Mouse (Mus musculus): Measurements from ENCODE around the gene Olfr631. TPM values are rescaled to one million over a fixed set of nuclear protein-coding genes. Genes with fewer than 3 reads are reported as not detected.

Olfr631 gene
- not detected in 2 replicates for polyA plus RNA-seq (2012; rRNA removed)

DNA sequence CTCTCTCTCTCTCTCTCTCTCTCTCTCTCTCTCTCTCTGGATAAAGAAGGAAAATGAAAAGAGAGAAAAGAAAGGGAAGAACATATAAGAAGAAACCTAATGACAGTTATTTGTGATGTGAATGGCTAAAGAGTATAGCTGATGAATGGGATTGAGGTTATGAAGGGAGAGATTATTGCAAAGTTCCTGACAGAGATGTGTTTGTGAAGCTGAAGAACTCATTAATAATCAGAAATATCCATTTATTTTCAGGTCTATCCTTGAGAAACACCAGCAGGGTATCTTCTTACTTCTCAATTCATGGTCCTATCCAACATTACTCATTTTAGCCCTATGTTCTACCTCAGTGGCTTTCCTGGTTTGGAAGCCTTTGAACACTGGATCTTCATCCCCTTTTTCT lies at the start of gene Olfr631:
Gene Olfr631 (plus strand): TSS at position 301 of the 400 bp plus-strand sequence.
- Histone ChIP-seq H3K4me1 (ENCODE audit: control insufficient read depth, insufficient read depth, insufficient read length) (no peaks in the 10 kb centered on the region), H3K27ac (ENCODE audit: insufficient read depth, low read length) (no peak within 1 kb of the TSS), H3K36me3 (ENCODE audit: control insufficient read depth, insufficient read depth, low read length) (no peaks in the 10 kb centered on the region), H3K4me3 (ENCODE audit: extremely low read depth, insufficient read depth, insufficient read length) (no peak within 1 kb of the TSS), H3K27me3 (ENCODE audit: control insufficient read depth, insufficient read depth, low read length) (no peaks in the 10 kb centered on the region)
- DNase-seq (ENCODE audit: low read depth in 1 of 2, low spot score in 2 of 2), result no peak
- TF ChIP-seq POLR2A (IDR thresholded peaks at IDR 0.05; ENCODE audit: low read depth, low read length), result no peak
- TF ChIP-seq CTCF (IDR thresholded peaks at IDR 0.05; ENCODE audit: extremely low read depth, insufficient read depth, insufficient read length, insufficient replicate concordance), result no peak

DNA sequence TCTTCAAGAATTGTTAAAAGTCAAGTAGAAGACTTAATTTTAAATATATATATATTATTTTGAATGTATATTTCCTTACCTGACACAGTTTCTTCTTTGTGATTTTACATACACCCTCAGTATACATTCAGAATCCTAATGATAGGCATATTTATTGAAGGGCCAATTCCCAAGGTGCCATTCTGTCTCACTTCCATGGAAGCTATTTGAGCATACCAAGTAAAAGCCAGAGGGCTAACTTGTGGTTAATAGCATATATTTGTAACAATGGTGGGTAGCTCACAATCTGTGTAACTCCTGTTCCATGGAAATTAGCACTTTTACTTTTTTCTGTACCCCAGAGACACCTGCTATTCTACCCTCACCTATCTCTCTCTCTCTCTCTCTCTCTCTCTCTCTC lies 42.5 kb upstream of the Olfr631 start, which contains the start of gene Olfr66:
Gene Olfr66 (minus strand): TSS at position 101 of the 400 bp plus-strand sequence.
- no peak within 1 kb of the TSS for H3K27ac ChIP-seq (ENCODE audit: insufficient read depth, low read length)
- DNase-seq (ENCODE audit: low read depth in 1 of 2, low spot score in 2 of 2), result no peak
- no peaks in the 10 kb centered on the region for H3K36me3 ChIP-seq (ENCODE audit: control insufficient read depth, insufficient read depth, low read length)
- no peak within 1 kb of the TSS for H3K4me3 ChIP-seq (ENCODE audit: extremely low read depth, insufficient read depth, insufficient read length)
- no peak for TF ChIP-seq POLR2A (IDR thresholded peaks at IDR 0.05; ENCODE audit: low read depth, low read length)
- TF ChIP-seq CTCF (IDR thresholded peaks at IDR 0.05; ENCODE audit: extremely low read depth, insufficient read depth, insufficient read length, insufficient replicate concordance), result no peak
- H3K4me1 ChIP-seq (ENCODE audit: control insufficient read depth, insufficient read depth, insufficient read length), result no peaks in the 10 kb centered on the region
- no peaks in the 10 kb centered on the region for H3K27me3 ChIP-seq (ENCODE audit: control insufficient read depth, insufficient read depth, low read length)

DNA sequence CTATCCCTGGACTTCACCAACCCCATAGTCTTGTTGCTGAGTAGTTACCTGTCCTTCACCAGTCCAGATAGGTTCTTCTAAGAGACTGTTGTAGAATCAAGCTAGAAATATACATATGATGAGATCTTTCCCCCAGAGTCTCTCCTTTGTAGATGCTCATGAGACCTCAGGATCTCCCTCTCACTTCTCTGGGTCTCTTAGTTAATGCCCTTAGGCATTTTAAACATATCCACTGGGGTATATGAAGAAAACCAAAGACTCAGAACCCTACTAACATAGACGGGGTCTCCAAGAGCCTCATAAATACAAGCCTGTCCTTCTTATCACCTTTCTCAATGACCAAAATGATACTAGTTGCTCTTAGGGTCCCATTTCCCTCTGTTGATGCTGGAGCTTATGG lies 34.2 kb upstream of the Olfr631 start, which contains the start of gene Olfr64:
Gene Olfr64 (minus strand): TSS at position 101 of the 400 bp plus-strand sequence.
- WGBS, result 85% methylated on average over 1 of the region's 1 CpGs

DNA sequence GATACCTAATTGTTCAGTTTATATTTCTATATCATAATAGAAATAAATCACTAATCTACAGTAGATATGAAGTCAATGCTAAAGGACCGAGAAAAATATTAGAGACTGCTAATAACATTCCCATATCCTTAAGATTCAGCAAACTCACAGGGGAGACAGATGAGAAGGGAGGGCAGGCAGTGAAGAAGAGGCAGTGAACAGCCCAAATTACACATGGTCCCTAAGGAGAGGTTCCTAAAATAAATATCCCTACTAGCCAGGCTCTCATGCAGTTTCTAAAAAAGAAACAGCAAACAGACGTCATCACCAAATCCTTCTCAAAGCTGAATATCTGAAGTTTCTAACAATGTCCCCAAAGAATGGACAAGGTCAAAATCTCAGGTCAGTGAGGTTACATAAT lies 25.4 kb upstream of the Olfr631 start, which contains the start of gene Olfr65:
Gene Olfr65 (plus strand): TSS at position 301 of the 400 bp plus-strand sequence.
- TF ChIP-seq CTCF (IDR thresholded peaks at IDR 0.05; ENCODE audit: extremely low read depth, insufficient read depth, insufficient read length, insufficient replicate concordance) (no peak), POLR2A (IDR thresholded peaks at IDR 0.05; ENCODE audit: low read depth, low read length) (no peak)
- no peak within 1 kb of the TSS for H3K27ac ChIP-seq (ENCODE audit: insufficient read depth, low read length)
- no peak within 1 kb of the TSS for H3K4me3 ChIP-seq (ENCODE audit: extremely low read depth, insufficient read depth, insufficient read length)
- H3K36me3 ChIP-seq (ENCODE audit: control insufficient read depth, insufficient read depth, low read length), result no peaks in the 10 kb centered on the region
- DNase-seq (ENCODE audit: low read depth in 1 of 2, low spot score in 2 of 2), result no peak
- no peaks in the 10 kb centered on the region for H3K27me3 ChIP-seq (ENCODE audit: control insufficient read depth, insufficient read depth, low read length)
- WGBS, result 95% methylated on average over 2 of the region's 2 CpGs
- no peaks in the 10 kb centered on the region for H3K4me1 ChIP-seq (ENCODE audit: control insufficient read depth, insufficient read depth, insufficient read length)

More for the DNA sequence above, 34.2 kb upstream of the Olfr631 start, which contains the start of gene Olfr64:
- H3K36me3 ChIP-seq (ENCODE audit: control insufficient read depth, insufficient read depth, low read length), result no peaks in the 10 kb centered on the region
- no peak for DNase-seq (ENCODE audit: low read depth in 1 of 2, low spot score in 2 of 2)
- no peak within 1 kb of the TSS for H3K27ac ChIP-seq (ENCODE audit: insufficient read depth, low read length)
- H3K4me1 ChIP-seq (ENCODE audit: control insufficient read depth, insufficient read depth, insufficient read length), result no peaks in the 10 kb centered on the region
- H3K27me3 ChIP-seq (ENCODE audit: control insufficient read depth, insufficient read depth, low read length), result no peaks in the 10 kb centered on the region
- H3K4me3 ChIP-seq (ENCODE audit: extremely low read depth, insufficient read depth, insufficient read length), result no peak within 1 kb of the TSS
- TF ChIP-seq CTCF (IDR thresholded peaks at IDR 0.05; ENCODE audit: extremely low read depth, insufficient read depth, insufficient read length, insufficient replicate concordance) (no peak), POLR2A (IDR thresholded peaks at IDR 0.05; ENCODE audit: low read depth, low read length) (no peak)

DNA sequence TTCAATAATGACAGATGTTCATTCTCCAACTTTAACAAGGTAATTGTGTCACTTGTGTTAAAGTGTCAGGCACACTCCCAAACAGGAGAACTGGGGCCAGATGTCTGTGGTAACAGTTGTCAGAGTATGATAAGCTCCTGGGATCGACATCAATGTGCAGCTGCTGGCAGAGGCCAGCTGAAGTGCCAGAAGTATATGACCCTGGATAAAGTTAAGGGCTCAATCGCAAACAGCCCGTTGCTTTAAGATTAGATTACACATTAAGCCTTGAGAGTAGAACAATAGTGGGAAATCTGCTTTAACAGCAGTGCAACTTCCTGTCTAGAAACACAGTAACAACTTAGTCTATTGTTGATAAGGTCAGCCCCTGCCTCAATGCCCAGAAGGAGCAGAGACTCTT lies 18.6 kb upstream of the Olfr631 start:
- H3K27me3 ChIP-seq (ENCODE audit: control insufficient read depth, insufficient read depth, low read length), result no peaks in the 10 kb centered on the region
- WGBS, result 17% methylated on average over 3 of the region's 3 CpGs
- DNase-seq (ENCODE audit: low read depth in 1 of 2, low spot score in 2 of 2), result no peak
- no peaks in the 10 kb centered on the region; the same call in 1 of the 2 replicates for H3K4me1 ChIP-seq (ENCODE audit: control insufficient read depth, insufficient read depth, insufficient read length)
- TF ChIP-seq POLR2A (IDR thresholded peaks at IDR 0.05; ENCODE audit: low read depth, low read length) (no peak), CTCF (IDR thresholded peaks at IDR 0.05; ENCODE audit: extremely low read depth, insufficient read depth, insufficient read length, insufficient replicate concordance) (no peak)
- no peak overlapping the region for H3K4me3 ChIP-seq (ENCODE audit: extremely low read depth, insufficient read depth, insufficient read length)
- no peaks in the 10 kb centered on the region for H3K36me3 ChIP-seq (ENCODE audit: control insufficient read depth, insufficient read depth, low read length)
- H3K27ac ChIP-seq (ENCODE audit: insufficient read depth, low read length), result no peak overlapping the region

DNA sequence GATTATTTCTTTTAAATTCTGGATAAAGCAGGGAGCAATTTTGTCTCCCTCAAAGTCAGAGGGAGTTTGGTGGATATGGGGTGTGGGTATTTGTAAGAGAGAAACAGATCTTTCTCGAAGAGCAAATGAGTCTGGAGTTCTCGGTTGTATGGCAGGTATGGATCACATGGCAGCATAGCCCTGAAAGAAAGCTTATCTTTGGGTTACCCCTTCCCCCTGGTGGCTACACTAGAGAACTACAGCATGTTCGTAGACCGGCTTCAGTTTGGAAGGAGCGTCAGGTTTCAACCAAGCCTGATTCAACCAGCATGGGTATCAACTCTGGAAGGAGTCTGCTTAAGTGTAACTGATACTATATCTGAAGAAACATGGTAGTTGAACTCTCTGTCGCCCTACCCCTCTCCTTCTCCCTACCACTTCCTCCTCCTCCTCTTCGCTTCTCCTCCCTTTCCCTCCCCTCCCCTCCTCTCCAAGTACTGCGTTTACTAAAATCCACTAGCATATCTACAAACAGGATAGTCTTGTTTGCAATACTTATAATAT lies 15.6 kb upstream of the Olfr631 start:
- no peak for DNase-seq (ENCODE audit: low read depth in 1 of 2, low spot score in 2 of 2)

DNA sequence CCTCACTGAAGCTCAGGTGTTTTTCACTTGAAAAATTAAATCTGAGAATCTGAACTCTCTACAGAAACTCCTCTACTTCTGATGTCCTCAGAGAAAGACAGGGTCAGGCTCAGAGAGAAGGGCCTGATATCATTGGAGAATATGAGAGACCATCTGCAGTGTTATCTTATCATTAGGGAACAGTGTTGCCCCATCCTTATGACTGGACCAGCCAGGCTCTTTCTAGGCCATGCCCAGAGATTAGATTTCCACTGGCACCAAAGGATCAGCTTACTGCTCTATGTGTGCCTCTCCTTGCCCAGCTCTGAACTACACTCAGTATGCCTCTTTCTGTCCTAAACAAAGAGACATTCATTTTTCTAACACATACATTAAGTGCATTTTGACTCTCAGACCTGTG lies 13.3 kb upstream of the Olfr631 start:
- H3K36me3 ChIP-seq (ENCODE audit: control insufficient read depth, insufficient read depth, low read length), result no peaks in the 10 kb centered on the region
- no peak for TF ChIP-seq CTCF (IDR thresholded peaks at IDR 0.05; ENCODE audit: extremely low read depth, insufficient read depth, insufficient read length, insufficient replicate concordance)
- no peak for TF ChIP-seq POLR2A (IDR thresholded peaks at IDR 0.05; ENCODE audit: low read depth, low read length)
- H3K4me1 ChIP-seq (ENCODE audit: control insufficient read depth, insufficient read depth, insufficient read length), result no peaks in the 10 kb centered on the region; the same call in 1 of the 2 replicates
- DNase-seq (ENCODE audit: low read depth in 1 of 2, low spot score in 2 of 2), result no peak
- no peak overlapping the region for H3K4me3 ChIP-seq (ENCODE audit: extremely low read depth, insufficient read depth, insufficient read length)
- no peaks in the 10 kb centered on the region for H3K27me3 ChIP-seq (ENCODE audit: control insufficient read depth, insufficient read depth, low read length)
- no peak overlapping the region for H3K27ac ChIP-seq (ENCODE audit: insufficient read depth, low read length)

More for the DNA sequence above, 15.6 kb upstream of the Olfr631 start:
- Histone ChIP-seq H3K4me3 (ENCODE audit: extremely low read depth, insufficient read depth, insufficient read length) (no peak overlapping the region), H3K27me3 (ENCODE audit: control insufficient read depth, insufficient read depth, low read length) (no peaks in the 10 kb centered on the region), H3K4me1 (ENCODE audit: control insufficient read depth, insufficient read depth, insufficient read length) (no peaks in the 10 kb centered on the region; the same call in 1 of the 2 replicates), H3K36me3 (ENCODE audit: control insufficient read depth, insufficient read depth, low read length) (no peaks in the 10 kb centered on the region), H3K27ac (ENCODE audit: insufficient read depth, low read length) (no peak overlapping the region)
- TF ChIP-seq POLR2A (IDR thresholded peaks at IDR 0.05; ENCODE audit: low read depth, low read length) (no peak), CTCF (IDR thresholded peaks at IDR 0.05; ENCODE audit: extremely low read depth, insufficient read depth, insufficient read length, insufficient replicate concordance) (no peak; the same call in 1 of the 2 replicates)
- 63% methylated on average over 8 of the region's 8 CpGs for WGBS

Data from spleen, adult 2 months (tissue).